Mouse (Mus musculus): ENCODE measurements around the gene Tnfrsf1b.

The Tnfrsf1b gene

GRCm38 (mm10) chr4:145257751-145258434, 11.2 kb upstream of the Tnfrsf1b start:
- no peak for DNase-seq (ENCODE audit: low spot score in 2 of 2)

- DNase-seq (ENCODE audit: low spot score in 2 of 2), result no peak
Observed at GRCm38 (mm10) chr4:145256144-145256543, 9.5 kb upstream of the Tnfrsf1b start.

GRCm38 (mm10) chr4:145254418-145254817, 7.7 kb upstream of the Tnfrsf1b start:
- DNase-seq (ENCODE audit: low spot score in 2 of 2), result no peak

DNA sequence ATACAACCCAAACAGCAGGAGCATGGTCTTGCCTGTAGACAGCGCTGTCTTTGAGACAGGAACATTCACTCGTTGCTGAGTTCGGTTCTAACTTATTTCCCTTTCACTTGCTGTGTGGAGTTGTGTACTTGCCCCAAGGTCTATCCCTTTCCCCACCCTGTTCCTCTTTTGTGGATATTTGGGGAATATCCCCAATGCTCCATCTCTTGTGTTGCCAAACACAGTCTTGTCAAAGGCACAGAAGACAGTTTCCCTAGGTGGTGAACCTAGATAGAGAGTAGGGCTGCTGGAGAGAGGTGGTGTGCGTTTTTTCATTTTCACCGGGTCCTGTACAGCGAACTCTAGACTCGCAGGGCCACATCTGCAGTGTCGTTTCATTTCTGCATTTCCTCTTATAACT, 5.9 kb upstream of the Tnfrsf1b start:
- DNase-seq (ENCODE audit: low spot score in 2 of 2), result no peak

DNA sequence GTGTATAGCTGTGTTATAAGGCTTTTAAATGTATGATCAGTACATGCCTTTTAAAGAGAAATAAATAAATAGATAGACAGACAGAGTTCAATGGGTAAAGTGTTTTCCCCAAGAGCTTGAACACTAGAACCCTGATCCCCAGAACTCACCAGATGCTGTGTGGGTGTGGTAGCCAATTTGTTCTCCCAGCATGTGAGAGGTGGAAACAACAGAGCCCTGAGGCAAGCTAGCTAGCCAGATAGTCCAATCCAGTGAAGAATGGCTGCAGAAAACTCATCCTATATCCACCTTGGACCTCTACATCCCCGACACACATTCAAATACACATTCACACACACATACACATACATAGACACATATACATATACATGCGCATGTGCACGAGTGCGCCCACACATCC, 4.9 kb upstream of the Tnfrsf1b start:
- DNase-seq (ENCODE audit: low spot score in 2 of 2), result no peak

GRCm38 (mm10) chr4:145250002-145250401, 3.3 kb upstream of the Tnfrsf1b start:
- no peak for DNase-seq (ENCODE audit: low spot score in 2 of 2)

- no peak for DNase-seq (ENCODE audit: low spot score in 2 of 2)
Observed at GRCm38 (mm10) chr4:145247556-145247955, 886 bp upstream of the Tnfrsf1b start.

DNA sequence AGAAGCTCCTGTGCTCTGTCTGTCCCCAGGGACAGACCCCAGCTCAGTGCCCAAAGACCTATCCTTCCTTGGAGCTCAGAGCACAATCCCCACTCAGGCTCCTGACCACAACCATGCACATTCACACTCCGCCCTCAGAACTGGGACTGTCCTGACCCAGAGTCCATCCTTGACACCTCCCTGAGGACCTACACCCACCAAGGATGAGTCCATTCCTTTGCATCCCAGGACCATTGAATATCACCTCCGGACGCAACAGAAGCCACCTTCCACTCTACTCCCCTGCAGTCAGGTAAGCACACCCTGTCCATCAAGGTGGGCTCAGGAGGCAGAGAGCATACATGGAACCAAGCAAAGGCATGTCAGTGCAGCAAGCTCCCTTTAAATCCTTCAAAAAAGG, 1.1 kb downstream of the Tnfrsf1b start:
- DNase-seq (ENCODE audit: low spot score in 2 of 2), result no peak

GRCm38 (mm10) chr4:145244676-145245075, 2.0 kb downstream of the Tnfrsf1b start:
- DNase-seq (ENCODE audit: low spot score in 2 of 2), result no peak

GRCm38 (mm10) chr4:145242719-145243350, 3.8 kb downstream of the Tnfrsf1b start:
- DNase-seq (ENCODE audit: low spot score in 2 of 2), result no peak

DNA sequence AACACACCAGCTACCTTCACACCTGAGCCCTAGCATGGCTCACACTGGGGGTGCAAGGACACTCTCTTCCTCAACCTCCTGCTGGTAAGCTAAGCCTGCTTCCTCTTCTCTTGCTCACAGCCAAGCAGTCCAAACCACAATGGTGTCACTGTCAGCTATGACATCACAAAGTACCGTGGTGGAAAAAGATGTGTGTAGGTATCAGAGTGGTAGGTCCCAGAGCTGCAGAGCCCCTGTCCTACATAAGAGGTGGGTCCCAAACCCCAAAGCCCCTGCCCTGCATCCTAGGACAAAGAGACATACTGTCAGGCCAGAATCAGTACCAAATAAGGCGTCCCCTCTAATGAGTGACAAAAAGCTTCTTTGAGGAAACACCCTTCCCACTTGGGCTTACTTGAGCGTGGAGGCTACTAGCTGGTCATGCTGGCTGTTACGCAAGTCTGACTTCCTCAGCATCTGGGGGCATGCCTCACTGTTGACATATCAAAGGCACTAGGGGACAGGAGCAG, 5.9 kb downstream of the Tnfrsf1b start:
- no peak for DNase-seq (ENCODE audit: low spot score in 2 of 2)

- DNase-seq (ENCODE audit: low spot score in 2 of 2), result no peak
Observed at GRCm38 (mm10) chr4:145239049-145239830, 7.4 kb downstream of the Tnfrsf1b start.

GRCm38 (mm10) chr4:145236027-145236426, 10.6 kb downstream of the Tnfrsf1b start:
- no peak for DNase-seq (ENCODE audit: low spot score in 2 of 2)

DNA sequence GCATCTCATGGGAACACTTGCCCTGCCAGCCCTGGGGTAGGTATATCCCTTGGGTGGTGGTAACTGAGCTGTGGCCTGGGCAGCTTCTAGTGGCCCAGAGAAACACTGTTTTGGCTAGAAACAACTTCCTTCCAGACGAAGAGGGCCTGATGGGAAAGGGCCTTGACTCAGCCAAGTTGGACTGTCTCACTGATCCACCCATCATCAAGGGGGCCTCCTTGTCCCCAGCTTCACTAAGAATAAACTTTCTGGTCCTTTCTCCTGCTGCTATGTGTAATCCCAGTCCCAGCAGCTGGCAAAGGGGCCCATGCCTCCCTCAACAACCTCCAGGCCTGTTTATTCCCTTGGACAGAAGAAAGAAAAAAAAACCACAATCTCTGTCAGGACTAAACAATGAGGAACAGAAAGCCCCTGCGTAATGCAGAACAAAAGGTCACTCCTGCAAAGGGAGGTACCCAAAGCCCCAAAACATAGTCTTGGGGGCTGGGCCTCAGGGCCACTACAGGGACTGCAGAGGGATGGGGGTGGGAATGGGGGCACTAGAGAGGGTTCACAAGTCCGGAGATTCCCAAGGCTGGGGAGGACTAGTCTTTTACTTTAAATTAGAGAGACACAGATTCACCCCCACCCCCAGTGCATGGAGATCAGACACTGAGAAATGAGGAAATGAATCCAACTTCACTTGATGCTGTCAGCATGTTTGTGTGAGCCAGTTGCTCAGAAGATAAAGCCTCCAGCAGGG, 13.0 kb downstream of the Tnfrsf1b start:
- DNase-seq (ENCODE audit: low spot score in 2 of 2), result no peak

DNA sequence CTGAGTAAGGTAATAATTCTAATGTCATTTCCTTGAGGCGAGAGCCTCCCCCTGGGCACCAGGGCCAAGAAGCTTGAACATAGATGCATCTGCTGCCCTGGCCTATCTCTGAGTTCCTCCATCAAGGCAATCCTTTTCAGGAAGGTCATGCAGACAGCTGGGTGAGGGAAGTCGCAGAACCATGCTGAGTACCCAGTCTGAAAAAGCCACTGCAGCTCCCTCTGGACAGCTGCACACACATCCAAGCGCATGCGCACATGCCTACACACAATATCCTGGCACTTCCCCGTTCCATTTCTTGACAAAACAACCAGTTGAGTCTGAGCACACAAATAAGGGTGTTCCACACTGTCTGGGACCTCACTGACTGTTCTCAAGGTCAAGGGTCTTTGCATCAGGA, 14.9 kb downstream of the Tnfrsf1b start:
- no peak for DNase-seq (ENCODE audit: low spot score in 2 of 2)

- DNase-seq (ENCODE audit: low spot score in 2 of 2), result no peak
Observed at GRCm38 (mm10) chr4:145230647-145231046, 16.0 kb downstream of the Tnfrsf1b start.

DNA sequence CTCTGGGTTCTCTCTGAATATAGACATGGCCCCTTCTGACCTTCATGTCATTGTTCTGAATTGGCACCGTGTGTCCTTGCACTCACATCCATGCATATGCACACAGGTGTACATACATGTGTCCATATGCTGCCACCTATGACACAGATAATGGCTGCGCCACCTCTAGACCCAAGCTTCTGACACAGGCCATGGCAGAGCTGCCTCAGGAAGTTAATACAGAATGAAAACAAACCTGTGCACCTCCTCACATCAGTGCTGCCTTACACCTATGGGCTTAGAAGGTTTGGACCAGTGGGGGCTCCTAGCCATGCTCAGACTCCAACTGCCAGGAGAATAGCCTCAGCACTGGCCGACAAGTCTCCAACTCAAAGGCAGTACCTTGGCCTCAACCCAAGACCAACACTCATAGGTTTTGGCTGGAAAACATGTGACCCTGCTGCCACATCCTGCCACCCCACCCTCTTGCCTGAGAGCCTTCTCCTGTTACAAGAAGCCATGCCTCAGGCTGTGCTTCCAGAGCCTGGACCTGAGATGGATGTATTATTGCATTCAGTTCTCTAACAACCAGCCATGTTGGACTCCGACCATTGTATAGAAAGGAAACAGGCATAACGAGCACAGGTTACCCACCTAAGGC, 17.0 kb downstream of the Tnfrsf1b start:
- no peak for DNase-seq (ENCODE audit: low spot score in 2 of 2)

DNA sequence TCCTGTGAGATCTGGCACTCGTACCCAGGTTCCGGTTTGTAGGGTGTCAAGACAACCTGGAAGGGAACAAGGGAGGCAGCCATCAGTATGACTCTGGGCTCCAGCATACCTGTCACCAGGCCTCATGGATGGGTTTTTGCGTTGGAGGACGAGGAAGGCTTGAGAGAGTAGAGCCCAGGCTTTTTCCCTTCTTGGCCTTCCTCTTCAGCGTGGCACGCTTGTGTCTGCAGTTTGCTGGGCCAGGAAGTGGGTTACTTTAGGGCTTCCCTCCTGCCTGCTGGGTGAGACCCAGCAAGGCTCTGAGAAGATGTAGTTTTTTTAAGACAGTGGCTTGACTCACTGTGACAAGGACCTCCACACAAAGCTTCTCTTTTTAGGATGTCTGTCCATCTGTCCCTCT, 17.6 kb downstream of the Tnfrsf1b start:
- no peak for DNase-seq (ENCODE audit: low spot score in 2 of 2)

- DNase-seq (ENCODE audit: low spot score in 2 of 2), result no peak
Observed at GRCm38 (mm10) chr4:145224613-145225012, 22.1 kb downstream of the Tnfrsf1b start.

DNA sequence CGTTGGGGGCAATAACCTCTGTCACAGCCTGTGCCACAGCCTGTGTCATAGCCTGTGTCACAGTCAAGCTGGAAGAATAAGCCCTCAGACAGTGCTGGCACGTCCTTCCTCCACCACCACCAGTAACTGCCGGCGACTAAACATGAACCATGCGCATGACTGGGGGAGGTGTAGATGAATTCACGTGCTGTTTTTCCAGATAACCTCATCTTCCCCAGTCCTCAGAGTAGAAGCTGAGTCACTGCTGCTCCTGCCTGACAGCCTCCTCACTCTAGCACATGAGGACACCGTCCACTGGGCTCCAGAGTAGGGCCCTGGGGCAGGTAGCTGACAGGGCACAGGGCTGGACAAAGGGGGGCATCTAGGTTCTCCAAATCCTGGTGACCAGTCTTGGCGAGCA, 24.6 kb downstream of the Tnfrsf1b start:
- no peak for DNase-seq (ENCODE audit: low spot score in 2 of 2)

DNA sequence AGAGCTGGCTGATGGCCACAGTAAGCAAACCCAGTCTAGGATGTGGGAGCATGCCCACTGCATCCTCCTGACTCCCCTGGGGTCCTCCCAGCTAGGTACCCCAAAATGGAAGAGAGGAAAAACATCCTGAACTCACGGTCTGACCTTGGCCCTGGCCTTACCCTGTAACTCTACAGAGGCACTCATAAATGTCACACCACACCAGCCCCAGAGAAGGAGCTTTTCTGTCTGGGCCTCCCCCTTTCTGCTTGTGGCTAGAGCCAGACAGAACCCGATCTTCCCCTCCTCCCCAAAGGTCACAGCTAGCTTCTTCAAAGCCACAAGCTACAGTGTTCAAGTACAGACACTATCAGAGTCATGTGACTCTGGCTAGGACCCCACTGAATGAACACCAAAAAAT, 25.3 kb downstream of the Tnfrsf1b start:
- DNase-seq (ENCODE audit: low spot score in 2 of 2), result no peak
